Mouse (Mus musculus): ENCODE measurements around the gene Cds1.

DNA sequence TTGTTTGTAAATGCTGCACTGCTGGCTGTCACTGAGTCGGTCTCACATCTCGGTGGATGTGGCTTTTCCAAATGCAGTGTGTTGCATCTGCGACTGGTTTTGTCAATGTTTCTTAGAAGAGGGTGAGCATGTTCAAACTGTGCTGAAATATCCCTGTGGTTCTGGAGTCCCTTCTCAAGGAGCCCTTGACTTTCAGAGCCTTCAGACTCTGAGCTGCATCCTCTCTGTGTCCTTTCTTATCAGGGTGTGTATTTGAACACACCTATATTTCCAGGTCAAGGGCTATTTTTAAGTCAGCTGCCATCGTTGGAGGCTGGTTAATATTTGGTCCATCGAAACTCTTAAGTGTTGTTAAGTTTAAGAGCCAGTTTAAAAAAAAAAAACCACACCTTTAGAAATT, 2.2 kb downstream of the Cds1 start:
- TF ChIP-seq CTCF (IDR thresholded peaks at IDR 0.05) = no peak
- peak; percentile 89 for TF ChIP-seq EP300 (IDR thresholded peaks at IDR 0.05)

Measured in lung, postnatal 0 days (tissue).